Mouse (Mus musculus) layer of hippocampus, postnatal 10 days (tissue): ENCODE results near the gene Mapk10. TPM values are rescaled to one million over a fixed set of nuclear protein-coding genes. Genes with fewer than 3 reads are reported as not detected.
"Not testable (repeated sequence)": the region's sequence is repeated elsewhere in the genome, so short reads cannot be mapped to it uniquely, and the experiment has no call there.

Experiments
- DNase-seq, 2 experiments: peaks; one replicate each; pipeline ENCODE4 v3.0.0; 2021; ENCODE audit warnings: low spot score in 2 of 2
- total RNA-seq, 2 experiments: library from RNA; stranded (reverse); gene quantifications; 2 replicates each; pipeline ENCODE4 v1.2.3; 2021

Mapk10 gene
- total RNA-seq, 2 experiments from 2014 or later = 298 to 310 TPM

GRCm38 (mm10) chr5:102874605-102875298 is 336.4 kb downstream of the Mapk10 start:
- peak; percentile 59 to 71 for DNase-seq

GRCm38 (mm10) chr5:102872996-102873395 is 338.1 kb downstream of the Mapk10 start:
- DNase-seq = not testable (repeated sequence)

GRCm38 (mm10) chr5:102868196-102868595 is 342.9 kb downstream of the Mapk10 start:
- DNase-seq = no peak

- no peak for DNase-seq
Observed at GRCm38 (mm10) chr5:102859749-102860148, 351.4 kb downstream of the Mapk10 start.

GRCm38 (mm10) chr5:102858047-102858446 is 353.1 kb downstream of the Mapk10 start:
- DNase-seq = no peak

Other genes starting within 250 kb of the Mapk10 start
- gene Ptpn13, start 213.9 kb upstream of the Mapk10 start, total RNA-seq = 10 to 100 TPM in 1 of 2 experiments, 1 to 10 TPM in 1; 9.5 to 11.2 TPM